Mouse (Mus musculus): ENCODE results near the gene Galnt6. TPM values are rescaled to one million over a fixed set of nuclear protein-coding genes. Genes with fewer than 3 reads are reported as not detected.
"Not testable (repeated sequence)": the region's sequence is repeated elsewhere in the genome, so short reads cannot be mapped to it uniquely, and the experiment has no call there.

The Galnt6 gene
- 40.8 and 56.5 TPM in 2 replicates for total RNA-seq (2017)

GRCm38 (mm10) chr15:100729281-100729985, at the start of gene Galnt6:
TSS of gene Galnt6 (minus strand) at chr15:100729376.
- ATAC-seq (replicated peaks in 1 of 2; ENCODE audit: insufficient read depth in 1 of 2, low FRiP score in 2 of 2, low TSS enrichment in 1 of 2, low read depth in 1 of 2, poor library complexity in 2 of 2, severe bottlenecking in 2 of 2): peak in 1 of 2 experiments; percentile 30; a peak in 2 of 4 replicates

DNA sequence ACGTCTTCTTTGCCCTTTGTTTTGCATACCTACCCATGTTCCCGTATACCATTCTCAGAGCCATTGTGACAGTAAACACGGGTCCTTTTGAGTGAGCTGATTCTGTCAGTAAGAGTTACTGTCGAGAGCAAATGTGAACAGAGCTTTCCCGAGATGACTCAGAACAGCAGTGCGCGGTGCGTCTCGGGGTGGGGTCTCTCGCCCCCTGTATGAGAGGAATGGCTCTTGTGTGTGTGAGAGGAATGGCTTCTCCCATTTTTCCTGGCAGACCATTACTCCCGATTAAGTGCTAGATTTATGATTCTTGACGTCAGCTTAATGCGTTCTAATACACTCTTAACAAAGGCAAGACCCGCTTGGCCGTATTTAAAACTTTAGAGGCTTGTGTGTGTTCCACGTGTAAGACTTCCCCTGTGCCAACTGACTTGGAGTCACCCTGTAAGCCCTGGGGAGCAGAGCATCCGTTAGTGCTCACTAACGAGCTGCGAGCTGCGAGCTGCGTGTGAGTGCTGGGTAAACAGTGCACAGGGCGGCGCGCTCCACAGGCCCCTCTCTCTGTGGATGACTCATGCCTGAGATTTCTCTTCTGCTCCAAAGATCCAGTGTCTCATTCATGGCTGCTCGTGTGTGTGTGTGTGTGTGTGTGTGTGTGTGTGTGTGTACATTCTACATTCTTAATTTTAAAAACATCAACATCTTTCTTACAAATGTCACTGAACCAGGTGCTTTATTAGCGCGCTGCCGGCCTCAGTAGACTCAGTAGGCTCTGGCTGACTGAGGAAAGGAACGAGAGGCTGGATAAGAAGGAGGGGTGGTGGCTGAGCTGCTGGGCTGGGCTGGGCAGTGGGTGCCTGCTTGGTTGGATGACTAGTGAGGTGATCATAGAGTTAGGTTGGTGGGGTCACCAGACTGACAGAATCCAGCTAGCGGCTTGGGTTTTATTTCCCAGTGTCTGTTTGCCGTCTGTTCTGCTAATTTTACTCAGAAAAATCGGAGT, 48.1 kb upstream of the Galnt6 start:
- ATAC-seq (replicated peaks in 1 of 2; ENCODE audit: insufficient read depth in 1 of 2, low FRiP score in 2 of 2, low TSS enrichment in 1 of 2, low read depth in 1 of 2, poor library complexity in 2 of 2, severe bottlenecking in 2 of 2): no peak

DNA sequence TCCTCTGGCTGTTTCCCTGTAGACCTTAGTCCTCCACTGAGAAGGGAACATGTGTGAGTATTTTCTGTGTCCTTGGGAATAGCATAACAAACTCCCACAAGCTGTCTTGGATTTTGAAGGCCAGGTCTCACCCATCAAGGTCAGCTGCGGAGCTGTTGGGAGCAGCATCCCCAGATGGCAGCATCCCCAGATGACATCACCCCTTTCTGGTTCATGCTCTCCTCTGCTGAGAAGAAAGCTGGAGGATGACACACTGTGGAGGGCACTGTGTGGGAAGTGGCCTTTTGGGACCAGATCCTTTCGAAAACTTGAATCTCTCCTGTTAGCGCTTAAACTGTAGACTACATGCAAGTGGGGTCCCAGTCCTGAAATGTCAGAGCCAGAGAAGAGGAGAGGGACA, 47.2 kb upstream of the Galnt6 start:
- no peak for ATAC-seq (replicated peaks in 1 of 2; ENCODE audit: insufficient read depth in 1 of 2, low FRiP score in 2 of 2, low TSS enrichment in 1 of 2, low read depth in 1 of 2, poor library complexity in 2 of 2, severe bottlenecking in 2 of 2)

- no peak for ATAC-seq (replicated peaks in 1 of 2; ENCODE audit: insufficient read depth in 1 of 2, low FRiP score in 2 of 2, low TSS enrichment in 1 of 2, low read depth in 1 of 2, poor library complexity in 2 of 2, severe bottlenecking in 2 of 2)
Observed at GRCm38 (mm10) chr15:100775189-100776166, 46.3 kb upstream of the Galnt6 start.

DNA sequence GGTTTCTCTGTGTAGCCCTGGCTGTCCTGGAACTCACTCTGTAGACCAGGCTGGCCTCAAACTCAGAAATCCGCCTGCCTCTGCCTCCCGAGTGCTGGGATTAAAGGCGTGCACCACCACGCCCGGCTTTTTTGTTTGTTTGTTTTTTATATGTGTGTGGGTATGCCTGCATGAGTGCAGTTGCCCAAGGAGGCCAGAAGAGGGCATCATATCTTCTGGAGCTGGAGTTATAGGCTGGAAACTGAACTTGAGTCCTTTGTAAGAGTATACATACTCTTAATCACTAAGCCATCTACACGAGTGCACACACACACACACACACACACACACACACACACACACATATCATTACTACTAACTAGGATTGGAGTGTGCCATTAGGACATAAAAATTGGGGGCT, 44.7 kb upstream of the Galnt6 start:
- not testable (repeated sequence) for ATAC-seq (replicated peaks in 1 of 2; ENCODE audit: insufficient read depth in 1 of 2, low FRiP score in 2 of 2, low TSS enrichment in 1 of 2, low read depth in 1 of 2, poor library complexity in 2 of 2, severe bottlenecking in 2 of 2)

DNA sequence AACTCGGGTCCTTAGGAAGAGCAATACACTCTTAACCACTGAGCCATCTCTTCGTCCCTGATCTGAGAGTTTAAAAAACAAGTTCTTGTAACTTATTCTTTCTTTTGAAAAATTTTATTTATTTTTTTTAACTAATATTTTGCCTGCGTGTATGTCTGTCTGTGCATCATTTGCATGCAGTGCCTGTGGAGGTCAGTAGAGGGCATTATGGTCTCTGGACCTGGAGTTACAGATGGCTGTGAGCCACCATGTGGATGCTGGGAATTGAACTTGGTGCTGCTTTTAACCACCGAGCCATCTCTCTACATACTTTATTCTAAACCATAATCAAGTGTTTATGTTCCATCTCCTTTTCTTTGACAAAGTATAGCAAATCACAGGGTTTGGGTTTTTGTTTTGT, 43.5 kb upstream of the Galnt6 start:
- ATAC-seq (replicated peaks in 1 of 2; ENCODE audit: insufficient read depth in 1 of 2, low FRiP score in 2 of 2, low TSS enrichment in 1 of 2, low read depth in 1 of 2, poor library complexity in 2 of 2, severe bottlenecking in 2 of 2): no peak

DNA sequence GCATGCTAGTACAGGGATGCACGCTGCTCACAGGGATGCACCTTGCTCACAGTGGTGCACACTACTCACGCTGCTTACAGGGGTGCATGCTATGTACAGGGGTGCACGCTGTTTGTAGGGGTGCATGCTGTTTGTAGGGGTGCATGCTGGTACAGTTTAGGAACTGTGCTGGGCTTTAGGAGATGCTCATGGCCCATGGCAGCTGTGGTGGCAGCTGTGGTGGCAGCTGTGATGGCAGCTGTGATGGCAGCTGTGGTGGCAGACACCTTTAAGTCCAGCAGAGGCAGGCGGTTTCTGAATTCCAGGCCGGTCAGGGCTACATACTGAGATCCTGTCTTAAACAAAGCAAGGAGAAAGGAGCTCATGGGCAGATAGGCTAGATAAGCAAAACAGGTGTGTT, 41.2 kb upstream of the Galnt6 start:
- no peak for ATAC-seq (replicated peaks in 1 of 2; ENCODE audit: insufficient read depth in 1 of 2, low FRiP score in 2 of 2, low TSS enrichment in 1 of 2, low read depth in 1 of 2, poor library complexity in 2 of 2, severe bottlenecking in 2 of 2)

GRCm38 (mm10) chr15:100769023-100769422, 39.8 kb upstream of the Galnt6 start:
- ATAC-seq (replicated peaks in 1 of 2; ENCODE audit: insufficient read depth in 1 of 2, low FRiP score in 2 of 2, low TSS enrichment in 1 of 2, low read depth in 1 of 2, poor library complexity in 2 of 2, severe bottlenecking in 2 of 2): not testable (repeated sequence)

- ATAC-seq (replicated peaks in 1 of 2; ENCODE audit: insufficient read depth in 1 of 2, low FRiP score in 2 of 2, low TSS enrichment in 1 of 2, low read depth in 1 of 2, poor library complexity in 2 of 2, severe bottlenecking in 2 of 2): no peak
Observed at GRCm38 (mm10) chr15:100767851-100768250, 38.7 kb upstream of the Galnt6 start.

DNA sequence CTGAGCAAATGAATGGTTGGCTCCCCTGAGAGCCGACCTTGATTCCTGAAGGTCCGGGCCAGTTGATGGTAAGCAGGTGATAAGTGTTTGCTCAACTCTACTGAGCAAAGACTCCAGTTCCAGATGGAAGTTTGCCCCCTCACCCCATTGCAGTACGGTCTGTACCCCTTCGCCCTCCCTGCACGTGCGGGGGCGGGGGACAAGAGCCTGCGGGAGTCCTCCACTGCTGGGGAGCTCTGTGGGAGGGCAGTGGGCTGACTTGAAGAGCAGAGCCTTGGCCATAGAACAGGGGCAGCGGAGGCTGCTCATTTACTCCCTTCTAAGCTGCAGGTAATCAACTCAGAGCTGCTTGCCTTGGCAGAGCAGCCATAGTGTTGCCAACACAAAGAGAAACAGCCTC, 37.6 kb upstream of the Galnt6 start:
- no peak for ATAC-seq (replicated peaks in 1 of 2; ENCODE audit: insufficient read depth in 1 of 2, low FRiP score in 2 of 2, low TSS enrichment in 1 of 2, low read depth in 1 of 2, poor library complexity in 2 of 2, severe bottlenecking in 2 of 2)

- no peak for ATAC-seq (replicated peaks in 1 of 2; ENCODE audit: insufficient read depth in 1 of 2, low FRiP score in 2 of 2, low TSS enrichment in 1 of 2, low read depth in 1 of 2, poor library complexity in 2 of 2, severe bottlenecking in 2 of 2)
Observed at GRCm38 (mm10) chr15:100764163-100764951, 35.2 kb upstream of the Galnt6 start.

GRCm38 (mm10) chr15:100762649-100763048, 33.5 kb upstream of the Galnt6 start:
- ATAC-seq (replicated peaks in 1 of 2; ENCODE audit: insufficient read depth in 1 of 2, low FRiP score in 2 of 2, low TSS enrichment in 1 of 2, low read depth in 1 of 2, poor library complexity in 2 of 2, severe bottlenecking in 2 of 2): no peak

DNA sequence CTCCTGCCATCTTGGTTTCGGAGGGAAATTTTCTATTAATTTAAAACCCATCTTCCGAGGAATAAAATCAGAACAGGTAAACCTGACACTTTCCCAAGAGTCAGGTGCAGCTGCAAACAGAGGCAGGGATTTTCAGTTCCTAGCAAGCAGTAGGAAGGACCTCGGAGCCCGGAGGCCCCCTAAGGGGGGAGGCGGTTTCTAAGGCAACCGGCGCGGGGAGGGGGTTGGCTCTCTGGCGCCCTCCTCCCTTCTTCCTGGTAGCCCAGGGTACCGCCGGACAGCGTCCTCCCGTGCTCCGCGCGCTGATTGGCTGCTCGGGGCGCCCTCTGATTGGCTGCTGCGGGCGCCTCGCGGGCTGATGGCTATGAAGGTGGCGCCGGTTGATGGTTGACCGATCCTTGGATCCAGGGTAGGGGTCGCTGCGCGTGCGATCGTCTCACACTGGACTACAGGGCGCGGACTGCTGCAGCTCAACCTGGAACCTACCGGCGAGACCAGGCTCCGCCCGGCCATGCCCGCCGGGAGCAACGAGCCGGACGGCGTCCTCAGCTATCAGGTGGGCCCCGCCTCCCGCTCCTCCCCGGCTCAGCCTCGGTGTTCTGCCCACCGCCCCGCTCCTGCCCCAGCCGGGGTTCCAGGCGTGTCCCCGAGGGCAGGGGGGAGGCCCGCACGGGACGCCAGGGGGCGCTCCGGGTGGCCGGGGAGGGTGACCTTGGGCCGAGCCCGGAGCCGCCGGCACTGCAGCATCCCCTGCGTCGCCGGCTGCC, 32.4 kb upstream of the Galnt6 start, which contains the start of gene Slc4a8:
Slc4a8 (plus strand) TSS at position 329 of the 767 bp plus-strand sequence.
- peak; percentile 83 to 84 for ATAC-seq (replicated peaks in 1 of 2; ENCODE audit: insufficient read depth in 1 of 2, low FRiP score in 2 of 2, low TSS enrichment in 1 of 2, low read depth in 1 of 2, poor library complexity in 2 of 2, severe bottlenecking in 2 of 2)

- ATAC-seq (replicated peaks in 1 of 2; ENCODE audit: insufficient read depth in 1 of 2, low FRiP score in 2 of 2, low TSS enrichment in 1 of 2, low read depth in 1 of 2, poor library complexity in 2 of 2, severe bottlenecking in 2 of 2): no peak
Observed at GRCm38 (mm10) chr15:100761036-100761418, 31.9 kb upstream of the Galnt6 start.

DNA sequence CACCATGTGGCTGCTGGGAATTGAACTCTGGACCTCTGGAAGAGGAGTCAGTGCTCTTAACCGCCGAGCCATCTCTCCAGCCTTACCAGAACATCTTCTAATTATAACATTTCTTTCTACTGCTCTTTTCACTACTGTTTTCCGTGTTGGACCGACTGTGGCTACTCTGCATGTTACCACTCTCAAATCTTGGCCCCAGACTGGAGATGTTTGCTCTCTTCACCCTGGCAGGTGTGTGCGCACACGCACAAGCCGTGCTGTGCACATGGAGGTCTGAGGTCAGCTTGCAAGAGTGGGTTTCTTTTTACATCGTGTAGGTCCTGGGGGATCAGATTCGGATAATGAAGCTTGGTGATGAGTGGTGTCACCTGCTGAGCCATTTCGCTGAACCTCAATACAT, 30.1 kb upstream of the Galnt6 start:
- ATAC-seq (replicated peaks in 1 of 2; ENCODE audit: insufficient read depth in 1 of 2, low FRiP score in 2 of 2, low TSS enrichment in 1 of 2, low read depth in 1 of 2, poor library complexity in 2 of 2, severe bottlenecking in 2 of 2): no peak

DNA sequence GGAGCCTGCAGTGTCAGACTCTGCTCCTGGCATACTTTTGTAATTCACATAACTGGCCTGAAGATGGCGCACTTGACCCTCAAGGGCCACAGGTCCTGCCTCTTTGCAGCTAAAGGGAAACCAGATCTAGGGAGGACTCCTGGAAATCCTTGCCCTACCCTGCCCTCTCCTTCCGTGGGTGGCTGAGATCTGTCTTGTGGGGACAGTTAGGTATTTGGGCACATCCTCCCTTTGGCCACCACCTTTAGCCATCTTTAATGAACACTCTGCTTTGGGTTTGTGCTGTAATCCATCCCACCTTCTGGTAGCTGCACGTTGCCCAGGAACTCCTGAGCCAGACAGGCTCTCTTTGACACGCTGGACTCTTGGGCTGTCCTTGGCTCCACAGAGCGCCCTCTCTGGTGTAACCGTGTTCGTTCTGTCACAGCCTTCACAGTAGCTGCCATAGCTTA, 28.4 kb upstream of the Galnt6 start:
- peak; percentile 70 to 74 for ATAC-seq (replicated peaks in 1 of 2; ENCODE audit: insufficient read depth in 1 of 2, low FRiP score in 2 of 2, low TSS enrichment in 1 of 2, low read depth in 1 of 2, poor library complexity in 2 of 2, severe bottlenecking in 2 of 2)

All from hematopoietic stem cell, adult 5-6 weeks (primary cell).